Mouse (Mus musculus): Measurements from ENCODE around the gene Fndc3b. TPM values are rescaled to one million over a fixed set of nuclear protein-coding genes. Genes with fewer than 3 reads are reported as not detected.

The Fndc3b gene
- polyA plus RNA-seq (2016; fragmentation: Nextera tagmentation; extraction: Ambion mirVana): 22.4 and 22.7 TPM in 2 replicates

GRCm38 (mm10) chr3:27710648-27711428 is at the start of gene Fndc3b:
TSS of gene Fndc3b (minus strand) at chr3:27711307.
- Histone ChIP-seq H3K4me3 (peak within 1 kb of the TSS; percentile 82), H3K27me3 (no peaks in the 10 kb centered on the region)

GRCm38 (mm10) chr3:27760278-27760677 is 49.2 kb upstream of the Fndc3b start:
- Histone ChIP-seq H3K4me1 (no peaks in the 10 kb centered on the region), H3K4me3 (no peak overlapping the region), H3K27ac (no peak overlapping the region), H3K9me3 (replicated peaks) (no peaks in the 10 kb centered on the region), H3K36me3 (no peaks in the 10 kb centered on the region), H3K9ac (no peak overlapping the region), H3K4me2 (replicated peaks) (no peak overlapping the region), H3K27me3 (no peaks in the 10 kb centered on the region)
- no peak for ATAC-seq (ENCODE audit: low FRiP score)
- 74% methylated on average over 2 of the region's 2 CpGs for WGBS

More at GRCm38 (mm10) chr3:27710648-27711428, at the start of gene Fndc3b:
- Histone ChIP-seq H3K36me3 (no peaks in the 10 kb centered on the region), H3K9me3 (replicated peaks) (no peaks in the 10 kb centered on the region), H3K27ac (peak within 1 kb of the TSS; percentile 94), H3K4me1 (peaks cover 12% of the 10 kb centered on the region; the same call in 1 of the 2 replicates), H3K4me2 (replicated peaks) (peak within 1 kb of the TSS; percentile 67), H3K9ac (peak within 1 kb of the TSS; percentile 90)
- peak; percentile 93 for ATAC-seq (ENCODE audit: low FRiP score)
- under 1% methylated on average over 81 of the region's 90 CpGs for WGBS

GRCm38 (mm10) chr3:27758976-27759375 is 47.9 kb upstream of the Fndc3b start:
- Histone ChIP-seq H3K4me1 (no peaks in the 10 kb centered on the region), H3K9ac (no peak overlapping the region), H3K4me2 (replicated peaks) (no peak overlapping the region), H3K27ac (no peak overlapping the region), H3K36me3 (no peaks in the 10 kb centered on the region), H3K27me3 (no peaks in the 10 kb centered on the region), H3K9me3 (replicated peaks) (no peaks in the 10 kb centered on the region), H3K4me3 (no peak overlapping the region)
- 47% methylated on average over 6 of the region's 6 CpGs for WGBS
- ATAC-seq (ENCODE audit: low FRiP score): no peak

GRCm38 (mm10) chr3:27751657-27752056 is 40.5 kb upstream of the Fndc3b start:
- H3K27me3 ChIP-seq: no peaks in the 10 kb centered on the region
- 60% methylated on average over 5 of the region's 5 CpGs for WGBS
- no peaks in the 10 kb centered on the region for H3K9me3 ChIP-seq (replicated peaks)
- no peak overlapping the region for H3K9ac ChIP-seq
- no peaks in the 10 kb centered on the region for H3K4me1 ChIP-seq
- no peak overlapping the region for H3K4me3 ChIP-seq
- no peak overlapping the region for H3K27ac ChIP-seq
- H3K36me3 ChIP-seq: no peaks in the 10 kb centered on the region
- no peak overlapping the region for H3K4me2 ChIP-seq (replicated peaks)
- no peak for ATAC-seq (ENCODE audit: low FRiP score)

- no peak for ATAC-seq (ENCODE audit: low FRiP score)
- WGBS: 90% methylated on average over 5 of the region's 5 CpGs
- Histone ChIP-seq H3K9ac (no peak overlapping the region), H3K27ac (no peak overlapping the region), H3K36me3 (no peaks in the 10 kb centered on the region), H3K27me3 (no peaks in the 10 kb centered on the region), H3K9me3 (replicated peaks) (no peaks in the 10 kb centered on the region), H3K4me2 (replicated peaks) (no peak overlapping the region), H3K4me3 (no peak overlapping the region), H3K4me1 (no peaks in the 10 kb centered on the region)
Observed at GRCm38 (mm10) chr3:27751156-27751555, 40.0 kb upstream of the Fndc3b start.

GRCm38 (mm10) chr3:27745651-27746050 is 34.5 kb upstream of the Fndc3b start:
- Histone ChIP-seq H3K4me3 (no peak overlapping the region), H3K36me3 (no peaks in the 10 kb centered on the region), H3K9me3 (replicated peaks) (no peaks in the 10 kb centered on the region), H3K9ac (no peak overlapping the region), H3K27ac (no peak overlapping the region), H3K4me1 (peaks cover 2% of the 10 kb centered on the region; the same call in 1 of the 2 replicates), H3K27me3 (no peaks in the 10 kb centered on the region), H3K4me2 (replicated peaks) (no peak overlapping the region)
- no peak for ATAC-seq (ENCODE audit: low FRiP score)
- 94% methylated on average over 9 of the region's 9 CpGs for WGBS

GRCm38 (mm10) chr3:27744754-27745153 is 33.6 kb upstream of the Fndc3b start:
- no peak overlapping the region for H3K4me3 ChIP-seq
- no peak overlapping the region for H3K4me2 ChIP-seq (replicated peaks)
- no peaks in the 10 kb centered on the region for H3K27me3 ChIP-seq
- H3K36me3 ChIP-seq: no peaks in the 10 kb centered on the region
- H3K27ac ChIP-seq: no peak overlapping the region
- H3K9me3 ChIP-seq (replicated peaks): no peaks in the 10 kb centered on the region
- no peak overlapping the region for H3K9ac ChIP-seq
- peaks cover 2% of the 10 kb centered on the region; the same call in 1 of the 2 replicates for H3K4me1 ChIP-seq
- WGBS: 50% methylated on average over 7 of the region's 7 CpGs
- ATAC-seq (ENCODE audit: low FRiP score): no peak

- H3K9me3 ChIP-seq (replicated peaks): no peaks in the 10 kb centered on the region
- H3K27ac ChIP-seq: no peak overlapping the region
- 85% methylated on average over 9 of the region's 9 CpGs for WGBS
- H3K9ac ChIP-seq: no peak overlapping the region
- no peaks in the 10 kb centered on the region for H3K27me3 ChIP-seq
- no peak overlapping the region for H3K4me2 ChIP-seq (replicated peaks)
- H3K4me3 ChIP-seq: no peak overlapping the region
- no peak for ATAC-seq (ENCODE audit: low FRiP score)
- peaks cover 2% of the 10 kb centered on the region; the same call in 1 of the 2 replicates for H3K4me1 ChIP-seq
- H3K36me3 ChIP-seq: no peaks in the 10 kb centered on the region
Observed at GRCm38 (mm10) chr3:27743271-27744145, 32.4 kb upstream of the Fndc3b start.

- Histone ChIP-seq H3K9me3 (replicated peaks) (no peaks in the 10 kb centered on the region), H3K27me3 (no peaks in the 10 kb centered on the region), H3K4me1 (peaks cover 2% of the 10 kb centered on the region; the same call in 1 of the 2 replicates), H3K4me3 (no peak overlapping the region), H3K9ac (no peak overlapping the region), H3K27ac (no peak overlapping the region), H3K36me3 (no peaks in the 10 kb centered on the region), H3K4me2 (replicated peaks) (no peak overlapping the region)
- 70% methylated on average over 2 of the region's 2 CpGs for WGBS
- no peak for ATAC-seq (ENCODE audit: low FRiP score)
Observed at GRCm38 (mm10) chr3:27742124-27742523, 31.0 kb upstream of the Fndc3b start.

GRCm38 (mm10) chr3:27740136-27740535 is 29.0 kb upstream of the Fndc3b start:
- no peak overlapping the region for H3K4me3 ChIP-seq
- H3K9ac ChIP-seq: no peak overlapping the region
- H3K36me3 ChIP-seq: no peaks in the 10 kb centered on the region
- ATAC-seq (ENCODE audit: low FRiP score): no peak
- no peaks in the 10 kb centered on the region for H3K27me3 ChIP-seq
- H3K9me3 ChIP-seq (replicated peaks): no peaks in the 10 kb centered on the region
- no peak overlapping the region for H3K4me2 ChIP-seq (replicated peaks)
- no peak overlapping the region for H3K27ac ChIP-seq
- peaks cover 5% of the 10 kb centered on the region for H3K4me1 ChIP-seq
- 68% methylated on average over 7 of the region's 7 CpGs for WGBS

GRCm38 (mm10) chr3:27736180-27736579 is 25.1 kb upstream of the Fndc3b start:
- no peak overlapping the region for H3K27ac ChIP-seq
- peaks cover 3% of the 10 kb centered on the region; the same call in 1 of the 2 replicates for H3K4me1 ChIP-seq
- no peak overlapping the region for H3K4me3 ChIP-seq
- no peaks in the 10 kb centered on the region for H3K27me3 ChIP-seq
- no peak overlapping the region for H3K9ac ChIP-seq
- no peaks in the 10 kb centered on the region for H3K9me3 ChIP-seq (replicated peaks)
- no peaks in the 10 kb centered on the region for H3K36me3 ChIP-seq
- H3K4me2 ChIP-seq (replicated peaks): no peak overlapping the region
- WGBS: 18% methylated on average over 9 of the region's 9 CpGs
- ATAC-seq (ENCODE audit: low FRiP score): no peak

GRCm38 (mm10) chr3:27735113-27735512 is 24.0 kb upstream of the Fndc3b start:
- Histone ChIP-seq H3K27ac (no peak overlapping the region), H3K9ac (no peak overlapping the region), H3K4me1 (peaks cover 3% of the 10 kb centered on the region; the same call in 1 of the 2 replicates), H3K4me3 (no peak overlapping the region), H3K4me2 (replicated peaks) (no peak overlapping the region), H3K36me3 (no peaks in the 10 kb centered on the region), H3K9me3 (replicated peaks) (no peaks in the 10 kb centered on the region), H3K27me3 (no peaks in the 10 kb centered on the region)
- 78% methylated on average over 5 of the region's 5 CpGs for WGBS
- ATAC-seq (ENCODE audit: low FRiP score): no peak

All from hindbrain, embryonic 12.5 days (tissue).